Mouse (Mus musculus) midbrain, embryonic 16.5 days (tissue): ENCODE results near the gene Igtp. TPM values are rescaled to one million over a fixed set of nuclear protein-coding genes. Genes with fewer than 3 reads are reported as not detected.

Experiments used
- ATAC-seq: fragments of 200-750 bp; cut with Nextera tagmentation; 2 replicates; pipeline ENCODE4 v1.8.0; 2017; ENCODE audit warnings: moderate TSS enrichment
- H3K27ac ChIP-seq: fragments of 300-500 bp; sonication (generic); 2 replicates; pipeline ENCODE4 v1.5.1; 2014; ENCODE audit warnings: mild to moderate bottlenecking, low read length, mixed read lengths
- H3K27me3 ChIP-seq: fragments of 300-500 bp; sonication (generic); 2 replicates; pipeline ENCODE4 v1.6.1; 2014; ENCODE audit warnings: low read depth, low read length, mixed read lengths; ENCODE audit not compliant: control insufficient read depth, insufficient read depth
- H3K36me3 ChIP-seq: fragments of 300-500 bp; sonication (generic); 2 replicates; pipeline ENCODE4 v1.6.1; 2014; ENCODE audit warnings: mild to moderate bottlenecking, low read length, moderate library complexity, mixed read lengths; ENCODE audit not compliant: control insufficient read depth, insufficient read depth
- H3K4me1 ChIP-seq: fragments of 300-500 bp; sonication (generic); 2 replicates; pipeline ENCODE4 v1.6.1; 2014; ENCODE audit warnings: mild to moderate bottlenecking, low read length, mixed read lengths; ENCODE audit not compliant: control insufficient read depth, insufficient read depth
- H3K4me2 ChIP-seq: fragments of 300-500 bp; sonication (generic); 2 replicates; pipeline ENCODE4 v1.6.1; 2014; ENCODE audit warnings: mild to moderate bottlenecking, low read length, mixed read lengths
- H3K4me3 ChIP-seq: fragments of 300-500 bp; sonication (generic); 2 replicates; pipeline ENCODE4 v1.5.1; 2014; ENCODE audit warnings: low read depth, mild to moderate bottlenecking, low read length, moderate library complexity, mixed read lengths
- H3K9ac ChIP-seq: fragments of 300-500 bp; sonication (generic); 2 replicates; pipeline ENCODE4 v1.6.1; 2014; ENCODE audit warnings: low read depth, low read length, mixed read lengths
- H3K9me3 ChIP-seq: fragments of 300-500 bp; sonication (generic); replicated peaks from 2 replicates; pipeline ENCODE4 v1.6.1; 2014; ENCODE audit warnings: mild to moderate bottlenecking, low read length, mixed read lengths; ENCODE audit not compliant: control insufficient read depth, poor library complexity, severe bottlenecking
- WGBS: fragments of 180-500 bp; shearing (Covaris S2); extraction: QIAGEN DNeasy Blood & Tissue Kit; methylation state at CpG from one replicate; pipeline ENCODE4 v1.1.7; 2014; 5-methylcytosine and 5-hydroxymethylcytosine counted together
- polyA plus RNA-seq: library from polyadenylated mRNA; unstranded; fragments of >200 nt; fragmentation: Nextera tagmentation; extraction: Ambion mirVana; gene quantifications from 2 replicates; pipeline ENCODE4 v1.2.1, GENCODE M21; 2015

Gene Igtp
- polyA plus RNA-seq, 1 experiment from 2014 or later = 1.6 TPM

DNA sequence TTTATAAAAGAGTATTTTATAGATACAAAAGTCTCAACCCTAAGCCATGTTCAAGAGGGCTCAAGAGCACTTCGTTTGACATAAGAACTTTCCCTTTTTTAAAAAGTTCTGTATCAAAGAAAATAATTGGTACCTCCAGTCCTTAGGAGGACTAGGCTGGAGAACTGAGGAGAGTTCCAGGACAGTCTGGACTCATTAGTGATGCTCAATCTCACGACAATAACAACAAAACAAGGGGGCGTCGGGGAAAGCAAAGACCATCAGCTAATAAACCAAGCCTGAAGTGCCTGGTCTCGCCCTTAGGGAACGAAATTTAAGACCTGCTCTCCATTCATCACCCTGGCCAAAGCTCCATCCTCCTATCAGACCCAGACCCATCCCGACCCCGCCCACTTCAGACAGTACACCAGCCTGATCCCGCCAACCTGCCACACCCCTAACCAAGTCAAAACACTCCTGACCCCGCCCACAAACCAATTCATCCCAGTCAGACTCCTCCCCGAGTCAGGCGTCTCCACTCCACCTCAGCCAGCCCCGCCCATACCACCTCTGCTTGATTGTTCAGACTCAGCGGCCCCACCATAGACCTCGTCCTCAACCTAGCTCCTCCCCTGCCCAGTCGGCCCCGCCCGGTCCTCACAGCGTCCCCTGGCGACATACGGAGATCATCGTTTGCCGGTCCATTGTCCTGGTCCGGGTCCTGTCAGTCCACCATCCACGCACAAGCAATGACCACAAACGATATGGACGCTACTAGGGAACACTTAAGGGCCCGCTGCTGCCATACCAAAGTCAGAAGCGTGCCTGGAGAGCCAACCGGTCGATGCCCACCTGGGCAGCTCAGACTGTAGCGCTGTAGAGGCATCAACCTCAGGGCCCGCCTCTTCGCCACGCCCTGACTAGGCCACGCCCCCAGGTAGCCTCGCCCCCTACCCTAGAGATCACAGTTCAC lies 39.8 kb downstream of the Igtp start:
- H3K9ac ChIP-seq = peak overlapping the region; percentile 68
- H3K4me3 ChIP-seq = peak overlapping the region; percentile 43
- no peak overlapping the region for H3K27ac ChIP-seq
- H3K9me3 ChIP-seq = no peaks in the 10 kb centered on the region
- ATAC-seq = peak; percentile 94
- WGBS = 2% methylated on average over 37 of the region's 37 CpGs
- H3K27me3 ChIP-seq = no peaks in the 10 kb centered on the region
- H3K36me3 ChIP-seq = no peaks in the 10 kb centered on the region
- peak overlapping the region; percentile 67 for H3K4me2 ChIP-seq
- 0 out of 2 replicates have a peak, but pooled peaks cover 3% of the 10 kb centered on the region for H3K4me1 ChIP-seq

- Histone ChIP-seq H3K27me3 (no peaks in the 10 kb centered on the region), H3K4me3 (no peak overlapping the region), H3K4me2 (no peak overlapping the region), H3K4me1 (no peaks in the 10 kb centered on the region), H3K36me3 (no peaks in the 10 kb centered on the region), H3K9me3 (no peaks in the 10 kb centered on the region), H3K27ac (no peak overlapping the region), H3K9ac (no peak overlapping the region)
- 53% methylated on average over 4 of the region's 4 CpGs for WGBS
- no peak for ATAC-seq
These were observed 47.9 kb downstream of the Igtp start for GRCm38 (mm10) chr11:58247294-58247693.

- no peaks in the 10 kb centered on the region for H3K36me3 ChIP-seq
- H3K4me3 ChIP-seq = no peak overlapping the region
- H3K27me3 ChIP-seq = no peaks in the 10 kb centered on the region
- H3K4me2 ChIP-seq = no peak overlapping the region
- H3K9me3 ChIP-seq = no peaks in the 10 kb centered on the region
- H3K4me1 ChIP-seq = no peaks in the 10 kb centered on the region
- no peak for ATAC-seq
- H3K9ac ChIP-seq = no peak overlapping the region
- H3K27ac ChIP-seq = no peak overlapping the region
- 82% methylated on average over 7 of the region's 7 CpGs for WGBS
These were observed 50.0 kb downstream of the Igtp start for GRCm38 (mm10) chr11:58249203-58249981.

- Histone ChIP-seq H3K9ac (no peak overlapping the region), H3K27me3 (no peaks in the 10 kb centered on the region), H3K4me2 (no peak overlapping the region), H3K4me1 (no peaks in the 10 kb centered on the region), H3K4me3 (no peak overlapping the region), H3K27ac (no peak overlapping the region), H3K9me3 (no peaks in the 10 kb centered on the region), H3K36me3 (no peaks in the 10 kb centered on the region)
- 64% methylated on average over 5 of the region's 5 CpGs for WGBS
- no peak for ATAC-seq
These were observed 51.2 kb downstream of the Igtp start for GRCm38 (mm10) chr11:58250550-58250949.

GRCm38 (mm10) chr11:58254411-58254810 lies 55.1 kb downstream of the Igtp start:
- Histone ChIP-seq H3K9ac (no peak overlapping the region), H3K27me3 (no peaks in the 10 kb centered on the region), H3K4me3 (no peak overlapping the region), H3K4me2 (no peak overlapping the region), H3K36me3 (no peaks in the 10 kb centered on the region), H3K9me3 (no peaks in the 10 kb centered on the region), H3K27ac (no peak overlapping the region), H3K4me1 (no peaks in the 10 kb centered on the region)
- ATAC-seq = no peak
- WGBS = 93% methylated on average over 3 of the region's 3 CpGs

Other genes with a start within 250 kb of the Igtp start
- gene Larp1, start 190.5 kb upstream of the Igtp start, polyA plus RNA-seq = 17.7 and 18.4 TPM in 2 replicates
- 0.13 TPM in 1 of 2 replicates, not detected in the other for gene Gm12248, start 106.4 kb upstream of the Igtp start, polyA plus RNA-seq
- gene Cnot8, start 95.4 kb upstream of the Igtp start, polyA plus RNA-seq = 105 and 113 TPM in 2 replicates
- gene Gemin5, start 31.0 kb upstream of the Igtp start, polyA plus RNA-seq = 12.7 and 13.9 TPM in 2 replicates
- gene Mrpl22, start 27.9 kb upstream of the Igtp start, polyA plus RNA-seq = 88.5 and 93.4 TPM in 2 replicates
- 1.0 and 1.1 TPM in 2 replicates for gene Irgm2, start 62 bp downstream of the Igtp start, polyA plus RNA-seq
- not detected in 2 replicates for gene 4930438A08Rik, start 75.2 kb downstream of the Igtp start, polyA plus RNA-seq
- gene Zfp692, start 107.5 kb downstream of the Igtp start, polyA plus RNA-seq = 32.2 and 32.4 TPM in 2 replicates
- 37.1 and 40.2 TPM in 2 replicates for gene Zfp672, start 130.8 kb downstream of the Igtp start, polyA plus RNA-seq
- 52.4 and 53.2 TPM in 2 replicates for gene Sh3bp5l, start 131.2 kb downstream of the Igtp start, polyA plus RNA-seq
- not detected in 2 replicates for gene Lypd8, start 179.5 kb downstream of the Igtp start, polyA plus RNA-seq
- gene 1810065E05Rik, start 221.6 kb downstream of the Igtp start, polyA plus RNA-seq = not detected in 2 replicates
- gene Gm12253, start 233.0 kb downstream of the Igtp start, polyA plus RNA-seq = not detected in 2 replicates